16 mouse cellular contexts compared by ENCODE assay signal in the genomic region with DNA sequence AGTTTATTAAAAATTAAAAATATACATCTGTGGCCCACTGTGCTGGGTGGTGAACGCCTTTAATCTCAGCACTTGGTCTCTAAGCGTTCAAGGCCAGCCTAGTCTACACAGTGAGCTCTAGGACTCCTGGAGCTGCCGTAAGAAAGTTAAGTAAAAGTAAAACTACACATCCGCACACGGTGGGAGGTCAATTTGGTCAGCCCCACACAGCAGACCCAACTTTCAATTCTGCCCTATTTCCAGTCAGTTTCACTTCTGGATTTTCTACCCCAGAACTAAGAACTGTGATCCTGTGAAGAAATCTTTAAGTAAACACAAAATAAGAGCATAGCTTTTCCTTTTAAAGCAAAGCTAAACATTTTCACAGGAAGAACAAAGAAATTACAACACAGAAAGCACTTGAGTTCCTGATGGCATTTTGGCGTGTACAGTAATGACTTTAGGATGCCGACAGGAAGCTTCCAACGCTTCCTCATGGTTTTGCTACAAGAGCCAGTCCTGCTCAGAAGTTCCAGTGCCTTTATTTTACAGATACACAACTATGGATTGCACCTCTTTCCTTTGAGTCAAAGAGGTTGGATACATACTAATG. TPM values are rescaled to one million over a fixed set of nuclear protein-coding genes. Genes with fewer than 3 reads are reported as not detected.
DNase-seq lines count a peak whose midpoint lies in the region; ATAC-seq and TF ChIP-seq lines count a peak whose summit lies in the region.
"Had no signal": no experiment of that assay in that cellular context is flagged by ENCODE, and none has a peak within 500 bp of the region (broad histone marks: within the 10 kb centered on the region; RNA-seq: fewer than 3 reads in every experiment).

No protein-coding gene starts in this region.

- 68% methylated on average over 8 of the region's 8 CpGs for WGBS in liver, embryonic 13.5 days (ENCODE audit: insufficient replicate concordance)
- WGBS in intestine, embryonic 14.5 days = 74% methylated on average over 8 of the region's 8 CpGs
- WGBS in small intestine, adult 2 months = 72% methylated on average over 8 of the region's 8 CpGs
- 94% methylated on average over 8 of the region's 8 CpGs for WGBS in forebrain, embryonic 10.5 days

- peaks cover 12% of the 10 kb centered on the region; the same call in 1 of the 2 replicates for H3K36me3 ChIP-seq in liver, embryonic 13.5 days
- no peaks in the 10 kb centered on the region for H3K36me3 ChIP-seq in intestine, embryonic 14.5 days (ENCODE audit: control insufficient read depth, insufficient read depth, low read length)
- H3K36me3 ChIP-seq in small intestine, adult 2 months (ENCODE audit: control insufficient read depth, insufficient read depth, low read length) = no peaks in the 10 kb centered on the region
- peaks cover 5% of the 10 kb centered on the region for H3K36me3 ChIP-seq in forebrain, embryonic 10.5 days (replicated peaks)
- H3K36me3 ChIP-seq: midbrain, embryonic 13.5 days had no signal

- ATAC-seq in liver, embryonic 13.5 days (ENCODE audit: low read depth) = no peak
- no peak for ATAC-seq in intestine, embryonic 14.5 days (replicated peaks; ENCODE audit: low FRiP score, low TSS enrichment, low read depth)
- ATAC-seq: forebrain, embryonic 13.5 days; midbrain, embryonic 13.5 days had no signal

- no peaks in the 10 kb centered on the region for H3K27me3 ChIP-seq in liver, embryonic 13.5 days
- H3K27me3 ChIP-seq in intestine, embryonic 14.5 days (replicated peaks; ENCODE audit: control insufficient read depth, insufficient read depth, low read length) = no peaks in the 10 kb centered on the region
- no peaks in the 10 kb centered on the region for H3K27me3 ChIP-seq in small intestine, adult 2 months (ENCODE audit: control insufficient read depth, insufficient read depth, low read length)
- H3K27me3 ChIP-seq in forebrain, embryonic 10.5 days (ENCODE audit: poor library complexity, severe bottlenecking) = no peaks in the 10 kb centered on the region
- H3K27me3 ChIP-seq: forebrain, embryonic 13.5 days; midbrain, embryonic 13.5 days had no signal

- H3K9me3 ChIP-seq in liver, embryonic 13.5 days (replicated peaks) = no peaks in the 10 kb centered on the region
- H3K9me3 ChIP-seq in intestine, embryonic 14.5 days (ENCODE audit: control insufficient read depth, low read length) = no peaks in the 10 kb centered on the region
- peaks cover 8% of the 10 kb centered on the region; the same call in 1 of the 2 replicates for H3K9me3 ChIP-seq in forebrain, embryonic 10.5 days
- H3K9me3 ChIP-seq: embryonic facial prominence, embryonic 10.5 days had no signal

- H3K4me2 ChIP-seq in liver, embryonic 13.5 days = no peak overlapping the region
- no peak overlapping the region for H3K4me2 ChIP-seq in intestine, embryonic 14.5 days (ENCODE audit: low read length)
- H3K4me2 ChIP-seq: forebrain, embryonic 13.5 days; heart, embryonic 11.5 days; midbrain, embryonic 13.5 days had no signal

- no peak for TF ChIP-seq CTCF in small intestine, adult 2 months (IDR thresholded peaks at IDR 0.05; ENCODE audit: extremely low read depth, insufficient read length, insufficient replicate concordance, low read depth, low read length)

- peaks cover 42% of the 10 kb centered on the region for H3K4me1 ChIP-seq in liver, embryonic 13.5 days (replicated peaks)
- peaks cover 40% of the 10 kb centered on the region for H3K4me1 ChIP-seq in intestine, embryonic 14.5 days (replicated peaks; ENCODE audit: control insufficient read depth, insufficient read depth, low read length)
- H3K4me1 ChIP-seq in small intestine, adult 2 months (ENCODE audit: control insufficient read depth, insufficient read depth, insufficient read length, low read length) = peaks cover 12% of the 10 kb centered on the region
- H3K4me1 ChIP-seq in forebrain, embryonic 10.5 days = peaks cover 5% of the 10 kb centered on the region
- H3K4me1 ChIP-seq: forebrain, embryonic 13.5 days; midbrain, embryonic 13.5 days had no signal

- no peak overlapping the region for H3K4me3 ChIP-seq in liver, embryonic 13.5 days (replicated peaks)
- no peak overlapping the region for H3K4me3 ChIP-seq in intestine, embryonic 14.5 days (ENCODE audit: low read depth, low read length)
- H3K4me3 ChIP-seq in small intestine, adult 2 months (ENCODE audit: low read depth, low read length) = no peak overlapping the region
- no peak overlapping the region for H3K4me3 ChIP-seq in forebrain, embryonic 10.5 days
- H3K4me3 ChIP-seq: embryonic facial prominence, embryonic 10.5 days; forebrain, embryonic 13.5 days; midbrain, embryonic 13.5 days had no signal

- H3K9ac ChIP-seq in liver, embryonic 13.5 days = no peak overlapping the region
- H3K9ac ChIP-seq in intestine, embryonic 14.5 days (ENCODE audit: low read length) = no peak overlapping the region
- H3K9ac ChIP-seq: forebrain, embryonic 13.5 days; midbrain, embryonic 13.5 days had no signal

- intact Hi-C loops in heart, postnatal 25 days (cut with DNase I) = no loop called here

- DNase-seq in heart, adult 8-10 months (ENCODE audit: low spot score) = peak; percentile 32
- DNase-seq in heart, postnatal 25 days (ENCODE audit: low spot score) = no peak
- DNase-seq in liver, embryonic 13.5 days = no peak
- DNase-seq in liver = no peak
- DNase-seq in intestine, embryonic 14.5 days (ENCODE audit: low spot score) = no peak
- DNase-seq in forebrain, embryonic 10.5 days (ENCODE audit: extremely low spot score, low spot score) = no peak
- DNase-seq in thymus, postnatal 0 days (ENCODE audit: low spot score) = no peak
- DNase-seq: adrenal gland, adult 2 months; cerebellum, adult 11-12 months; kidney, postnatal 4 days; thymus, postnatal 25 days had no signal

- TF ChIP-seq POLR2A in small intestine, adult 2 months (IDR thresholded peaks at IDR 0.05; ENCODE audit: low read depth, low read length) = no peak

- H3K27ac ChIP-seq in liver, embryonic 13.5 days = peak overlapping the region; percentile 23; the same call in 1 of the 2 replicates
- 0 out of 2 replicates have a peak overlapping the region, but pooled peaks have one; percentile 25 for H3K27ac ChIP-seq in intestine, embryonic 14.5 days (ENCODE audit: low read depth)
- H3K27ac ChIP-seq in small intestine, adult 2 months (ENCODE audit: insufficient read depth, low read depth, low read length) = peak overlapping the region; percentile 32
- H3K27ac ChIP-seq in forebrain, embryonic 10.5 days = no peak overlapping the region
- H3K27ac ChIP-seq: embryonic facial prominence, embryonic 10.5 days; forebrain, embryonic 13.5 days; midbrain, embryonic 13.5 days had no signal

RNA-seq across cellular contexts. Expression of a gene that starts 7.0 kb away (rescaled TPM):
- 10 to 100 TPM; 17.5 to 22.1 (median 20.3) TPM for total RNA-seq in heart, adult 8-10 months (2022)
- 10 to 100 TPM; 24.9 to 26.3 TPM for total RNA-seq in heart, postnatal 25 days (2021)
- polyA plus RNA-seq in liver, embryonic 13.5 days (2015; fragmentation: Nextera tagmentation; extraction: Ambion mirVana) = 8.9 and 9.0 TPM in 2 replicates
- 23.2 and 25.8 TPM in 2 replicates for polyA plus RNA-seq in intestine, embryonic 14.5 days (2014; fragmentation: Nextera tagmentation; extraction: Ambion mirVana)
- polyA plus RNA-seq in small intestine, adult 2 months (2012; rRNA removed) = 14.8 and 28.2 TPM in 2 replicates
- 9.8 and 10.4 TPM in 2 replicates for polyA plus RNA-seq in forebrain, embryonic 10.5 days (2016; fragmentation: Nextera tagmentation; extraction: Ambion mirVana)
- 25.8 and 30.9 TPM in 2 replicates for polyA plus RNA-seq in thymus, postnatal 0 days (2015; fragmentation: Nextera tagmentation; extraction: Ambion mirVana)

RNA-seq across cellular contexts. Expression of a gene that starts 48.6 kb away (rescaled TPM):
- total RNA-seq in heart, adult 8-10 months (2022) = 100 to 1,000 TPM; 341 to 454 (median 381) TPM
- 100 to 1,000 TPM; 272 to 339 TPM for total RNA-seq in heart, postnatal 25 days (2021)
- polyA plus RNA-seq in liver, embryonic 13.5 days (2015; fragmentation: Nextera tagmentation; extraction: Ambion mirVana) = 71.1 and 73.4 TPM in 2 replicates
- 40.8 and 44.2 TPM in 2 replicates for polyA plus RNA-seq in intestine, embryonic 14.5 days (2014; fragmentation: Nextera tagmentation; extraction: Ambion mirVana)
- 159 and 234 TPM in 2 replicates for polyA plus RNA-seq in small intestine, adult 2 months (2012; rRNA removed)
- polyA plus RNA-seq in forebrain, embryonic 10.5 days (2016; fragmentation: Nextera tagmentation; extraction: Ambion mirVana) = 12.3 and 14.8 TPM in 2 replicates
- 6.6 and 7.2 TPM in 2 replicates for polyA plus RNA-seq in thymus, postnatal 0 days (2015; fragmentation: Nextera tagmentation; extraction: Ambion mirVana)
